Mouse (Mus musculus): ENCODE measurements around the gene Mapk12. TPM values are rescaled to one million over a fixed set of nuclear protein-coding genes. Genes with fewer than 3 reads are reported as not detected.

Mapk12 gene
- total and polyA plus RNA-seq, 2 experiments: 2.1 to 2.4 TPM

DNA sequence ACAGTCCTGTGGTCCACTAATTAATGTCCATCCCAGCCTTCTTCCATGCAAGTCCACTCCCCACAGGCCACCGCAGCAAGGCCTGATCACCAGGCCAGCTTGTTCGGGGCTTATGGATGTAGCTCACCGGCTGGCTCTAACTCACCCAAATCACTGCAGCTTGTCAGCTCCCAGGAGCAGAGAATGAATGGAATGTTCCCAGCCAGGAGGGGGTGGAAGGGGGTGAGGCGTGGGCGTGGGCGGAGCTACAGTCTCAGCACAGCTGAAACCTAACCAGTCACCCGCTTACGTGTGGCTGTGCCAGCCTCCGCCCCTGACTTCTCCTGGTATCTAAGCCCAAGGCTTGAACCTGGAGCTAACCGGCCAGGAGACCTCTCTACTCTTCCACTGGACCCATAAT, 28.9 kb upstream of the Mapk12 start:
- Histone ChIP-seq H3K4me3 (ENCODE audit: insufficient read depth, low read depth, low read length) (no peak overlapping the region), H3K79me2 (ENCODE audit: control insufficient read depth, insufficient read depth, low read length) (peaks cover 40% of the 10 kb centered on the region; the same call in 1 of the 2 replicates), H3K36me3 (ENCODE audit: control insufficient read depth, insufficient read depth, low read length) (peaks cover 25% of the 10 kb centered on the region; the same call in 1 of the 2 replicates), H3K27me3 (ENCODE audit: control insufficient read depth, insufficient read depth, low read length) (no peaks in the 10 kb centered on the region), H3K27ac (replicated peaks; ENCODE audit: insufficient read depth, low read depth, low read length) (peak overlapping the region; percentile 60), H3K9ac (ENCODE audit: low read depth, low read length) (no peak overlapping the region), H3K4me1 (ENCODE audit: control insufficient read depth, insufficient read depth, low read length) (peaks cover 33% of the 10 kb centered on the region)
- TF ChIP-seq CTCF (IDR thresholded peaks at IDR 0.05; ENCODE audit: low read depth, low read length): no peak
- no peak for TF ChIP-seq POLR2A (IDR thresholded peaks at IDR 0.05; ENCODE audit: extremely low read depth, insufficient read depth, low read length)
- DNase-seq (ENCODE audit: extremely low read depth, low read depth, low spot score): peak; percentile 69
- WGBS: 20% methylated on average over 10 of the region's 10 CpGs

DNA sequence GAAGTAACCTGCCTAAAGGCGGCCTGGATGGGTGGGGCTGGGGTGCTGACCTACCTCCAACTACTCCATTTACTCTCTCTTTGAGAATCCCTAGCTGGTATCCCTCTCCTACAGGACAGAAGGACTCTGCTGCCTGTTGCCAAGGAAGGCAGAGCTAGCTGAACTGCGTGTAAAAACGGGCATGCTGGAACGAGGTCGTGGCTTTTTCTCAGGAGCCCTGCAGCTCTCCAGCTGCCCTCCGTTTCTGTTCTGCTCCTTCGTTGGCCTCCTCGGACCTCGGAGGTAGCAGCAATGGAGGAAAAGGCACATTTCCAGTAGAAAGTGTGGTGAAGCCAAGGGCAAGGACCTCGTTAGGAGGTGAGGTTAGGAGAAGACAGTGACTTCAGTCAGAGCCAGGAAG, 28.4 kb upstream of the Mapk12 start:
- peaks cover 28% of the 10 kb centered on the region for H3K4me1 ChIP-seq (ENCODE audit: control insufficient read depth, insufficient read depth, low read length)
- no peak for DNase-seq (ENCODE audit: extremely low read depth, low read depth, low spot score)
- 0 out of 2 replicates have a peak overlapping the region, but pooled peaks have one; percentile 2 for H3K27ac ChIP-seq (replicated peaks; ENCODE audit: insufficient read depth, low read depth, low read length)
- H3K4me3 ChIP-seq (ENCODE audit: insufficient read depth, low read depth, low read length): no peak overlapping the region
- TF ChIP-seq CTCF (IDR thresholded peaks at IDR 0.05; ENCODE audit: low read depth, low read length): no peak
- TF ChIP-seq POLR2A (IDR thresholded peaks at IDR 0.05; ENCODE audit: extremely low read depth, insufficient read depth, low read length): no peak
- H3K79me2 ChIP-seq (ENCODE audit: control insufficient read depth, insufficient read depth, low read length): peaks cover 35% of the 10 kb centered on the region; the same call in 1 of the 2 replicates
- H3K27me3 ChIP-seq (ENCODE audit: control insufficient read depth, insufficient read depth, low read length): no peaks in the 10 kb centered on the region
- H3K36me3 ChIP-seq (ENCODE audit: control insufficient read depth, insufficient read depth, low read length): peaks cover 30% of the 10 kb centered on the region
- H3K9ac ChIP-seq (ENCODE audit: low read depth, low read length): no peak overlapping the region
- 72% methylated on average over 10 of the region's 10 CpGs for WGBS

DNA sequence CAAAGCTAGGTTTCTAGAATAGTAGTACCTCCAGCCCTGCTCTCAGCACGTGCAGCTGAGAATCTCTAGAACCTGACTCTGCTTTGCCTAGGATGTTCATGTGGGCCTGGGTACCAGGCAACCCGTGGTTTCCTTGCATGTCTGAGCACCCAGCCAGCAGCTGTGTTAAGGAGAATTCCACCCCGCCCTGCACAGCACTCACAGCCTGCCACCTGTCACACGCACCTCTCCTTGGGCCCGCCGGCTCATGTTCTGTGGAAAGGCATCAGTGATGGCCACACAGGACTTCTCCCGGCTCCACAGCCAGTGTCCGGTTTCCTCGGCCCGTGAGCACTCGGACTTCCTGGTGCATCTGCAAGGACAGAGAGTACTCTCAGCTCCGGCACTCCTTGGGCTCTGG, 25.0 kb upstream of the Mapk12 start:
- Histone ChIP-seq H3K9ac (ENCODE audit: low read depth, low read length) (no peak overlapping the region), H3K27me3 (ENCODE audit: control insufficient read depth, insufficient read depth, low read length) (no peaks in the 10 kb centered on the region), H3K27ac (replicated peaks; ENCODE audit: insufficient read depth, low read depth, low read length) (no peak overlapping the region), H3K79me2 (ENCODE audit: control insufficient read depth, insufficient read depth, low read length) (peaks cover 10% of the 10 kb centered on the region; the same call in 1 of the 2 replicates), H3K4me1 (ENCODE audit: control insufficient read depth, insufficient read depth, low read length) (peaks cover 12% of the 10 kb centered on the region; the same call in 1 of the 2 replicates), H3K4me3 (ENCODE audit: insufficient read depth, low read depth, low read length) (no peak overlapping the region), H3K36me3 (ENCODE audit: control insufficient read depth, insufficient read depth, low read length) (peaks cover 56% of the 10 kb centered on the region)
- no peak for DNase-seq (ENCODE audit: extremely low read depth, low read depth, low spot score)
- WGBS: 93% methylated on average over 12 of the region's 12 CpGs
- TF ChIP-seq CTCF (IDR thresholded peaks at IDR 0.05; ENCODE audit: low read depth, low read length) (no peak), POLR2A (IDR thresholded peaks at IDR 0.05; ENCODE audit: extremely low read depth, insufficient read depth, low read length) (no peak)

DNA sequence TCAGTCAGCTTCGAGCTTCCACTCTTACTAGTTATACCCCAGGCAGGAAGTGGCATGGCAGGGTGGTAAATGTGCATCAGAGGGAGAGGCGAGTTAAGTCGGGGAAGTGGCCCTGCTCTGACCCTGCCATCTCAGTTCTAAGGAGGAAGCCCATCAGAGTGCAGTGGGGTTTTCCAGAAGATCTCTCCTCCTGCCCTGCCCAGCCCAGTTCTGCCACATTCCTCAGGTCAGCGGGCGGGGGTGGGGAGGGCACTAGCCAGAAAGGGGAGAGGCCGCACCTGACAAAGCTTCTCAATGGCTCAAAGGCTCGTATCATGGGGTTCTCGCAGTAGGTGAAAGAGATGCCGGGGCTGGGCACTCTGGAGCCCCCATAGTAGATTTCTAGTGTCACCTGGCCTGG, 20.9 kb upstream of the Mapk12 start:
- WGBS: 78% methylated on average over 9 of the region's 9 CpGs
- Histone ChIP-seq H3K4me1 (ENCODE audit: control insufficient read depth, insufficient read depth, low read length) (no peaks in the 10 kb centered on the region), H3K27ac (replicated peaks; ENCODE audit: insufficient read depth, low read depth, low read length) (no peak overlapping the region), H3K27me3 (ENCODE audit: control insufficient read depth, insufficient read depth, low read length) (no peaks in the 10 kb centered on the region), H3K9ac (ENCODE audit: low read depth, low read length) (no peak overlapping the region), H3K36me3 (ENCODE audit: control insufficient read depth, insufficient read depth, low read length) (peaks cover 65% of the 10 kb centered on the region), H3K4me3 (ENCODE audit: insufficient read depth, low read depth, low read length) (no peak overlapping the region), H3K79me2 (ENCODE audit: control insufficient read depth, insufficient read depth, low read length) (no peaks in the 10 kb centered on the region)
- no peak for DNase-seq (ENCODE audit: extremely low read depth, low read depth, low spot score)
- no peak for TF ChIP-seq CTCF (IDR thresholded peaks at IDR 0.05; ENCODE audit: low read depth, low read length)
- TF ChIP-seq POLR2A (IDR thresholded peaks at IDR 0.05; ENCODE audit: extremely low read depth, insufficient read depth, low read length): no peak

DNA sequence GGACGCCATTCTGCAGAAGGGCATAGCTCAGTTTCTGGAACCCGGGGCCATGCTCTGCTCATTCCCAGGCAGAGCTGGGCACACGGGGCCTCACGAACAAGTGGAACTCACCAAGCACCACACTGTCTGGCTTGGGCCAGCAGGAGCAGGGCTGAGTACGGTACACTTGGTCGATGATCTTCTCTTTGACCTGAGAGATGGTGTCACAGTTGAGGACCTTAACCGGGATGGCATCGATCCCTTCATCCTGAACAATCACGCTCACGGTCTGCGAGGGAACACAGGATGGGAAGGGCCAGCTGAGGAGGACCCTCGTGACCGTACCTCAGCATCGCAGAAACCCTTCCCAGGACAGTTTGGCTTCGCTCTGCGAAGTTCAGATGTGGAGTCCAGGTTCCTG, 18.0 kb upstream of the Mapk12 start:
- Histone ChIP-seq H3K36me3 (ENCODE audit: control insufficient read depth, insufficient read depth, low read length) (peaks cover 47% of the 10 kb centered on the region), H3K4me3 (ENCODE audit: insufficient read depth, low read depth, low read length) (no peak overlapping the region), H3K79me2 (ENCODE audit: control insufficient read depth, insufficient read depth, low read length) (no peaks in the 10 kb centered on the region), H3K4me1 (ENCODE audit: control insufficient read depth, insufficient read depth, low read length) (no peaks in the 10 kb centered on the region), H3K27me3 (ENCODE audit: control insufficient read depth, insufficient read depth, low read length) (no peaks in the 10 kb centered on the region), H3K27ac (replicated peaks; ENCODE audit: insufficient read depth, low read depth, low read length) (no peak overlapping the region), H3K9ac (ENCODE audit: low read depth, low read length) (no peak overlapping the region)
- peak; percentile 59 for DNase-seq (ENCODE audit: extremely low read depth, low read depth, low spot score)
- TF ChIP-seq CTCF (IDR thresholded peaks at IDR 0.05; ENCODE audit: low read depth, low read length) (no peak), POLR2A (IDR thresholded peaks at IDR 0.05; ENCODE audit: extremely low read depth, insufficient read depth, low read length) (no peak)
- WGBS: 84% methylated on average over 16 of the region's 16 CpGs

DNA sequence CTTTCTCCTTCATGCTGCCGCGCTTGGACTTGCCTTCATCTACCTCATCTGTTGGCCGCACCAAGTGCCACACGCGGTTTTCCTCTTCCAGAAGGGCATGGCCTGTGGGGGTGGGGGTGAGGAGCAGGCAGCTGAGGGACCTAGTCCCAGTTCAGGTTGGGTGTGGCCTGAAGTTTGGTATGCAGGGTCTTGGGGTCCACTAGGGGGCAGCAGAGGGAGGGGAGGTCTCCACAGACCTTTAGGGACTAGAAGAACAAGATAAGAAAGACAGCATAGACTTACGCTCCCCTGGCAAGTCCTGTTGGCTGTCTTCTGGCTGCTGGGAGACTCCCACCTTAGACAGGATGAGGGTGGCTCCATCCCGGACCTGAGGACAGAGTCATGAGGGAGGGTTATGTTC, 17.5 kb upstream of the Mapk12 start:
- H3K27me3 ChIP-seq (ENCODE audit: control insufficient read depth, insufficient read depth, low read length): no peaks in the 10 kb centered on the region
- H3K36me3 ChIP-seq (ENCODE audit: control insufficient read depth, insufficient read depth, low read length): peaks cover 42% of the 10 kb centered on the region
- H3K27ac ChIP-seq (replicated peaks; ENCODE audit: insufficient read depth, low read depth, low read length): no peak overlapping the region
- H3K79me2 ChIP-seq (ENCODE audit: control insufficient read depth, insufficient read depth, low read length): no peaks in the 10 kb centered on the region
- TF ChIP-seq POLR2A (IDR thresholded peaks at IDR 0.05; ENCODE audit: extremely low read depth, insufficient read depth, low read length) (no peak), CTCF (IDR thresholded peaks at IDR 0.05; ENCODE audit: low read depth, low read length) (peak; percentile 84)
- 65% methylated on average over 7 of the region's 7 CpGs for WGBS
- no peak overlapping the region for H3K9ac ChIP-seq (ENCODE audit: low read depth, low read length)
- DNase-seq (ENCODE audit: extremely low read depth, low read depth, low spot score): peak; percentile 57
- H3K4me3 ChIP-seq (ENCODE audit: insufficient read depth, low read depth, low read length): no peak overlapping the region
- no peaks in the 10 kb centered on the region for H3K4me1 ChIP-seq (ENCODE audit: control insufficient read depth, insufficient read depth, low read length)

Data from liver, adult 2 months (tissue).